Comparison of ENCODE assay signal across 10 mouse cellular contexts in the genomic region with DNA sequence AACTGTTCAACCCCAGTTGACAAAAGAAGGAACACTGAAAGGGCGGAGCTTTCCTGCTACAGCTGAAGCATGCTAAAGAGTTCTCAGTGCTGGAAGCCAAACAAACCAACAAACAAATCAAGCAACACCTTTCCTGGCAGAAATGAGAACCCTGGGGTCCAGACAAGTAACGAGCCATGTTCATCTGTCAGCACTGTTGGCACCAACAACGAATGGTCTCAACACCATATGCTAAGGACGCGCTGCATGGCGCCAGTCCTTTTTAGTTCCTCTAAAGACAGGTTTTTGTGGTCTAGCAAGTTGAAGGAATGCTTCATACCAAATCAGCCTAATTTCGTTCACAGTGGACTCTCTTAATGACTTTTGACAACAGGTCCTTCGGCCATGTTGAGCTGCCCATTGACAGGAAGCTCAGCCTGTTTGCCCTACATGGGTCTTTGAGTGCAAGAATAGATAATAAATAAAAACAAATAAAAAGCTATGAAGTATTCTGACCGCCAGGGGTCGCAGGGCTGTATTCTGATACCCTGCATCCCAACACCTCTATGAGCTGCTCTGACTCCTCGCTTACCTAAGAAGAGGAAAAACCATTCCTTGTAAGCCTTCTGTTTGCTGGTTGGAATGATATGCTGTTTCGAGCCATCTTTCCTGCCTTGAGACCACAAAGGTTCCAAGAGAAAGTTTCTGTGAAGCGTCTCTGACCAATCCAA. TPM values are rescaled to one million over a fixed set of nuclear protein-coding genes. Genes with fewer than 3 reads are reported as not detected.
DNase-seq lines count a peak whose midpoint lies in the region; ATAC-seq and TF ChIP-seq lines count a peak whose summit lies in the region.
"Had no signal": no experiment of that assay in that cellular context is flagged by ENCODE, and none has a peak within 500 bp of the region (broad histone marks: within the 10 kb centered on the region; RNA-seq: fewer than 3 reads in every experiment).

No protein-coding gene starts in this region.

- H3K27me3 ChIP-seq in forebrain, embryonic 13.5 days: no peaks in the 10 kb centered on the region
- H3K27me3 ChIP-seq: lung, embryonic 15.5 days had no signal

- 69% methylated on average over 13 of the region's 13 CpGs for WGBS in forebrain, embryonic 13.5 days

- H3K36me3 ChIP-seq in ES-E14 (ENCODE audit: control insufficient read depth, insufficient read depth, low read length, poor library complexity, severe bottlenecking): no peaks in the 10 kb centered on the region
- peaks cover 4% of the 10 kb centered on the region for H3K36me3 ChIP-seq in forebrain, embryonic 13.5 days (ENCODE audit: poor library complexity, severe bottlenecking)

- in situ Hi-C loops in ES-E14 (cut with MboI; ENCODE audit: low sequenced_read_pairs in 2 of 2, unreplicated experiment in 2 of 2): no loop called here

- peak in 1 of 2 experiments; percentile 22 for DNase-seq in left cerebral cortex, adult 2 months (ENCODE audit: extremely low spot score in 1 of 2, low spot score in 2 of 2)
- no peak for DNase-seq in left cerebral cortex, postnatal 36 days (ENCODE audit: low spot score in 2 of 2)
- peak; percentile 52 for DNase-seq in ES-E14 (ENCODE audit: low read depth, low spot score)
- peak; percentile 15 for DNase-seq in c-Kit-negative CD71-positive TER-119-positive erythroid progenitor cells, embryonic 14.5 days (ENCODE audit: low read depth, low spot score)
- peak; percentile 62 for DNase-seq in kidney, postnatal 14 days
- peak; percentile 65 for DNase-seq in thymus, postnatal 4 days

- peak; percentile 72 for ATAC-seq in forebrain, embryonic 13.5 days
- peak; percentile 90 for ATAC-seq in megakaryocyte, adult 5-6 weeks (ENCODE audit: poor library complexity, severe bottlenecking)

- no peak overlapping the region for H3K27ac ChIP-seq in left cerebral cortex, adult 2 months
- H3K27ac ChIP-seq in ES-E14 (ENCODE audit: insufficient read depth, low read depth, low read length, poor library complexity, severe bottlenecking): no peak overlapping the region
- no peak overlapping the region for H3K27ac ChIP-seq in forebrain, embryonic 13.5 days
- H3K27ac ChIP-seq: lung, embryonic 15.5 days had no signal

- no peak overlapping the region for H3K4me2 ChIP-seq in forebrain, embryonic 13.5 days
- H3K4me2 ChIP-seq: lung, embryonic 15.5 days had no signal

- no peak overlapping the region for H3K4me3 ChIP-seq in left cerebral cortex, adult 2 months
- no peak overlapping the region for H3K4me3 ChIP-seq in ES-E14 (ENCODE audit: insufficient read depth in 1 of 2, low read depth in 1 of 2, low read length in 2 of 2, poor library complexity in 1 of 2, severe bottlenecking in 1 of 2)
- H3K4me3 ChIP-seq in forebrain, embryonic 13.5 days: no peak overlapping the region
- H3K4me3 ChIP-seq: erythroblast, embryonic 14.5 days; lung, embryonic 15.5 days had no signal

- no peak overlapping the region for H3K9ac ChIP-seq in ES-E14 (ENCODE audit: insufficient read depth, low read depth, low read length, poor library complexity, severe bottlenecking)
- no peak overlapping the region for H3K9ac ChIP-seq in forebrain, embryonic 13.5 days
- H3K9ac ChIP-seq: lung, embryonic 15.5 days had no signal

- no peaks in the 10 kb centered on the region for H3K9me3 ChIP-seq in ES-E14 (ENCODE audit: control insufficient read depth, insufficient read depth, low read depth, low read length)
- no peaks in the 10 kb centered on the region for H3K9me3 ChIP-seq in forebrain, embryonic 13.5 days (replicated peaks)
- H3K9me3 ChIP-seq: lung, embryonic 15.5 days had no signal

- H3K4me1 ChIP-seq in ES-E14 (ENCODE audit: control insufficient read depth in 2 of 2, insufficient read depth in 2 of 2, low read length in 2 of 2, poor library complexity in 1 of 2): peaks cover 0 to 5% of the 10 kb centered on the region in 2 experiments; a peak in 1 of 4 replicates
- H3K4me1 ChIP-seq in forebrain, embryonic 13.5 days: no peaks in the 10 kb centered on the region
- H3K4me1 ChIP-seq: lung, embryonic 15.5 days had no signal

- peak; percentile 70 for TF ChIP-seq CTCF in left cerebral cortex, adult 2 months (IDR thresholded peaks at IDR 0.05)

- intact Hi-C loops in left cerebral cortex, adult 2 months (cut with DNase I): loop anchor here (1.0 to 2.0 kb wide), 2 partner anchors 53 to 95 kb away; a partner anchor contains a TSS
- intact Hi-C loops in left cerebral cortex, postnatal 36 days (cut with DNase I): loop anchor here (1.0 kb wide), 1 partner anchor 52 kb away; no protein-coding TSS in a partner anchor

TF ChIP-seq in ES-E14, 5 proteins besides CTCF, POLR2A, EP300 and RAD21:
- no peak for TF ChIP-seq CHD2 (IDR thresholded peaks at IDR 0.05; ENCODE audit: low read depth, low read length)
- TF ChIP-seq ZC3H11A (IDR thresholded peaks at IDR 0.05; ENCODE audit: borderline replicate concordance, low read depth, low read length): 0 out of 2 replicates have a peak, but pooled peaks have one; percentile 39
- TF ChIP-seq ZNF384 (IDR thresholded peaks at IDR 0.05; ENCODE audit: low read depth, low read length): no peak
- no peak for TF ChIP-seq MAFK (IDR thresholded peaks at IDR 0.05; ENCODE audit: insufficient read depth, low read depth, low read length)

RNA-seq across cellular contexts. Expression of a gene that starts 53.2 kb away (rescaled TPM):
- total RNA-seq in left cerebral cortex, adult 2 months (2021): 10 to 100 TPM; 23.8 to 24.0 TPM
- total RNA-seq in left cerebral cortex, postnatal 36 days (2021): 10 to 100 TPM; 20.8 to 23.5 TPM
- 6.9 TPM in 2 replicates for total RNA-seq in ES-E14 (2012; rRNA removed)
- polyA plus RNA-seq in forebrain, embryonic 13.5 days (2015; fragmentation: Nextera tagmentation; extraction: Ambion mirVana): 5.8 and 6.7 TPM in 2 replicates
- total RNA-seq in megakaryocyte, adult 5-6 weeks (2015): 6.2 and 7.7 TPM in 2 replicates
- 3.3 and 5.0 TPM in 2 replicates for total RNA-seq in megakaryocyte, adult 5-6 weeks (2017)
- polyA plus RNA-seq: erythroblast, embryonic 14.5 days had no signal

Comparison
In these comparisons a context has a peak if more than half of its experiments do, and no peak if none do; other contexts are left out.
1. DNase-seq: peak in ES-E14 (single experiment), c-Kit-negative CD71-positive TER-119-positive erythroid progenitor cells, embryonic 14.5 days (single experiment), kidney, postnatal 14 days (single experiment) and thymus, postnatal 4 days (single experiment); none in left cerebral cortex, postnatal 36 days (0 of 2).